Mouse (Mus musculus): ENCODE measurements around the gene Arrb1. TPM values are rescaled to one million over a fixed set of nuclear protein-coding genes. Genes with fewer than 3 reads are reported as not detected.

Gene Arrb1
- total RNA-seq, 2 experiments from 2014 or later, result 22.3 to 25.3 TPM

DNA sequence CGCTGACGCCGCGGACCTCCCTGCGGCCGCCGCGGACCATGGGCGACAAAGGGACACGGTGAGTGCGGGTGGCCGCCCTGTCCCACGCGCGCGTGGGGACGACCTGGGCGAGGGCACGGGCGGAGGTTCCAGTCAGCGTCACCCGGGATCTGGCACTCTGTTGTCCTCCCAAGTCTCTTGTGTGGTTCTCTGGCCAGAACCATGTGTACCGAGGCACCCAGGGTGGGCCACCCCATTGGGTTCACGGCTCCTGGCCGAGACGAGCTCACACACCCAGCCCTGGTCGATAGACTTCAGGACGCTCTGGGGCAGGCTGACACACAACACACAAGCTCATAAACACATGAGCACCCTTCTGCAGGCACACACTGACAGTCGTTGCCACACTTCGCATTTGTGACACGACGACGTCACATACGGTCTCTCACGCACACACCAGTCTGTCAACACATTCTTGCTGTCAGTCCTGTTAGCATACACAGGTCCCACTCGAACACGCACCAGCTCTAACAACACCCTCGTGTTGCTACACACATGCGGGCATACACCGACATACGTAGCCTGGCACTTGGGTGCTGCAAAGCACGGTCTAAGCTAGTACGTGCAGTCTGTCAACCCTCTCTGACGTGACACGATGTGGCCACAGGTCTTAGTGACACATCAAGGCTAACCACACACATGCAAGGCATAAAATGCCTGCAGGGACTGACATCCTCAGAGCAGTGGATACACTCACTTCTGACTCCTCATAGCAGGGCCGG is 655 bp downstream of the Arrb1 start:
- DNase-seq, result peak; percentile 37 to 47
- intact Hi-C loops (cut with DNase I), result loop anchor here (5.0 kb wide), 1 partner anchor 34 kb away; no protein-coding TSS in a partner anchor

DNA sequence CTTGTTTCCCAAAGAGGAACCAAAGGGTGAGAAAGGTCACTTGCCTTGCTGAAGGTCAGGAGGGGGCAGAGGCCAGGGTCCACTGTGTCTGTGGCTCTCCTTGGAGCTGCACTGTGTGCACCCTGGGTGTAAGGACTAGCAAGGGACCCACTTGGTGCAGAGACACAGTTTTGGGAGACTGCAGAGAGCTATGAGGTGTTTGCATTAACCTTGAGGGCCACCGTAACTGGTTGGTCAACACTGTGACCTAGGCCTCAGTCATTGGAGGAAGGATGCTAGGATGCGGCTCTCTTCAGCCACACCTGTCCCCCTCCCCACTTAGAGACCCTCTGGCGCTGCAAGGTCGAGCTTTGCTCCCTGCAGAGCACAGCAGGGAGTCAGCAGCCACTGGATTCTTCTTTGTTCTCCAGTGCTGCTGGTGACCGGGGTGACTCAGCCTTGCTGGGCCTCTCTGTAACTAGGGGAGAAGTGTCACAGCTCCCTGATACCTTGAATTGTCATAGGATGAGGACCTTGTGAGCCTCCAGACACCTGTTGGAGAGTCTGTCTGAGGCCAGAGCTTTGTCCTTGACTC is 2.0 kb downstream of the Arrb1 start:
- intact Hi-C loops (cut with DNase I), result loop anchor here (5.0 kb wide), 1 partner anchor 35 kb away; no protein-coding TSS in a partner anchor
- DNase-seq, result no peak

DNA sequence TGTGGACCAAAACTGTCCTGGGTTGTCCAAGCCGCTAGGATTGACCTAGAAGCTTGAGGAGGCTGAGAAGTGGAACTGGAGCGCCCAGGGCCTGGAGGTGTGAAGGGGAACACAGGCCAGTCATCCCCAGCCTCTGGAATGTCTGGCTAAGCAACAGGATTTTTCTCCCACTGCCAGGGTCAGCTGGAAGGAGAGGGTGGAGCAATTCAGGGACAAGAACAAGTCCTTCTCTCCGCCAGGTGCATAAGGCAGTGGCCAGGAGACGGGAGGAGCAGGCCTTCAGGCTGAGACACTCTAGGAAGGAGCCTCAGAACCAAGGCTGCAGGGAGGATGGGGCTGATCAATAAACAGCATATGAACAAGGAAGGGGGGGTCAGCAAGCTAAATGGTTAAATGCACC is 3.2 kb downstream of the Arrb1 start:
- no peak for DNase-seq
- intact Hi-C loops (cut with DNase I), result loop anchor here (5.0 kb wide), 1 partner anchor 36 kb away; no protein-coding TSS in a partner anchor

DNA sequence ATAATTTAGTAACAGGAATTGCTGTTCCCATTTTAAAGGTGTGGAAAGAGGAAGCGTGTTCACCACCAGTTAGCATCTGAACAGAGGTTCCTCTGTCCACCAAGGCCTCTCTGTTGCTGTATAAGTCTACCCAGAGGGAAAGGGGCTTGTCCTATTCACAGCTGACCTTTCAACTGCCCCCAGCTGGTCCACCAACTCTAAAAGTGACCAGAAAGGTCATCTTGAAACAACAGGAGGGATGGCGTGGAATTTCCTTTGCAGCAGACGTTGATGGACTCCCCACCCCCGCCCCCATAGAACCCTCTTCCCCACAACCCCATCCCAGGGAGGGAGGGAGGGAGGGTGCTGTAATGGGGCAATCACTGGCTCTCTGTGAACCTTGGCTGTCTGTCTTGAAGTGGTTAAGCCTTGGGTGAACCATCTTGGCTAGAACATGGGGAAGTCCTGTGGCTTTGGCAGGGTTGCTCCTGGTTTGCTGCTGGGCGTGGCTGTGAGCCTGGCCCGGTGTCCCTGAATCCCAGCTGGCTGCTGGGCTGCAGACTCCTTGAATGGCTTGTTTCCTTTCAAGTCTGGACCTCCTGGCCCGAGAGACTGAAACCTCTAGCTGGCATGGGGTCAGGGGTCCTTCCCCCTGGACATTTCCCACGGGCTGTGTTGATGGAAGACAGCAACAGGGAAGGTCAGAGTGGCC is 4.1 kb downstream of the Arrb1 start:
- intact Hi-C loops (cut with DNase I), result loop anchor here (5.0 kb wide), 1 partner anchor 37 kb away; no protein-coding TSS in a partner anchor
- peak; percentile 71 to 72 for DNase-seq

DNA sequence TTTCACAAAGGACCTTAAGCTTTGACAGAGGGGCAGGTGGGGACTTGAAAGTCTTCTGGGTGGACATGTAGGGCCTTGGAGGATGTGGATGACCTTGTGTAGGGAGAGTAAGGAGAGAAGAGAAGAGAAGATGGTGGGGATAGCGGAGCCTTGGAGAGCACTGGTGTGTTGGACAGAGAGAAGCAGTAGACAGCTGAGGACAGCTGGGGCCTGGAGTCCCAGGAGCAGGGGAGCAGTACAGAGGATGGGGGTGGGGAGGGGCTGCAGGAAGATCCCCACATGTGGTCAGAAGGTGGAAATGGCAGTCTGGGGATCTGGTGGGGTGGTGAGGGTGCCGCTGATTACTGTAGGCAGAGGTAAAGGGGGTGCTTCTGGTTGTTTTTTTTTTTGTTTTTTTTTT is 4.8 kb downstream of the Arrb1 start:
- no peak for DNase-seq
- intact Hi-C loops (cut with DNase I), result loop anchor here (10.0 kb wide), 1 partner anchor 165 kb away; no protein-coding TSS in a partner anchor

DNA sequence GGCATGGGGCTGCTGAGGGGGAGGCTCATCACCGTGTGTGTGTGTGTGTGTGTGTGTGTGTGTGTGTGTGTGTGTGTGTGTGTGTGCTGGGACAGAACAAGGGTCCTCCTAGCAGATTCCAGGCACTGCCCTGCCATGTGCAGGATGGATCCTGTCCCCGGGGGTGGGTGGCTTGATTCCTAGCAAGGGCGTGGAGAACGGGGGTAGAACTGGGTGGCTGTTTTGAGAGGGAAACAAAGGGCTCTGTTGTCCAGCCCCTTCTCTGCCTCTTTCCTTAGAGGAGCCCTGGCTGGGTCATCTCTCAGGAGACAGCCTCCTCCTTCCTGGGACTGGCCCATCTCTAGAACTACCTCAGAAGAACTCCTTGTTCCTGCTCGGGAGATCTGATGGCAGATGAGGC is 5.9 kb downstream of the Arrb1 start:
- intact Hi-C loops (cut with DNase I), result loop anchor here (10.0 kb wide), 1 partner anchor 166 kb away; no protein-coding TSS in a partner anchor

DNA sequence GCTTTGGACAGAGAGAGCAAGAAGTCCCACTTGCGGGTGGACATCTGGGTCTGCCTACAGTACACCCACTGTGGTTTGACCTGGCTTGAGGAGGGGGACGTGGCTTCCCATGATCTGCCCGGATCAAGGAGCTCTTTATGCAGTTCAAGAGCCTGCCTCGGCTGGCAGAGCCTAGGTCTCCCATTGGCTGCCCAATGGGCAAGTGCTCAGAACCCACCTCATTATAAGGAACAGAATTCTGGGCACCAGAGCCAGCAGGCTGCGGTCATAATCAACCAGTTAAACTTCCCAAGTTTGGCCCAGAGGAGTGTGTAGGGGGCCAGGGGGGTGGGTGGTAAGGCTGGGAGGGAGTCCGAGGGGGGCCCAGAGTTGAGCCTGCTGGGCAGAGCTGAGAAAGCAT is 9.0 kb downstream of the Arrb1 start:
- intact Hi-C loops (cut with DNase I), result loop anchor here (10.0 kb wide), 1 partner anchor 169 kb away; no protein-coding TSS in a partner anchor
- DNase-seq, result no peak

More for the DNA sequence above, 5.9 kb downstream of the Arrb1 start:
- DNase-seq, result no peak

DNA sequence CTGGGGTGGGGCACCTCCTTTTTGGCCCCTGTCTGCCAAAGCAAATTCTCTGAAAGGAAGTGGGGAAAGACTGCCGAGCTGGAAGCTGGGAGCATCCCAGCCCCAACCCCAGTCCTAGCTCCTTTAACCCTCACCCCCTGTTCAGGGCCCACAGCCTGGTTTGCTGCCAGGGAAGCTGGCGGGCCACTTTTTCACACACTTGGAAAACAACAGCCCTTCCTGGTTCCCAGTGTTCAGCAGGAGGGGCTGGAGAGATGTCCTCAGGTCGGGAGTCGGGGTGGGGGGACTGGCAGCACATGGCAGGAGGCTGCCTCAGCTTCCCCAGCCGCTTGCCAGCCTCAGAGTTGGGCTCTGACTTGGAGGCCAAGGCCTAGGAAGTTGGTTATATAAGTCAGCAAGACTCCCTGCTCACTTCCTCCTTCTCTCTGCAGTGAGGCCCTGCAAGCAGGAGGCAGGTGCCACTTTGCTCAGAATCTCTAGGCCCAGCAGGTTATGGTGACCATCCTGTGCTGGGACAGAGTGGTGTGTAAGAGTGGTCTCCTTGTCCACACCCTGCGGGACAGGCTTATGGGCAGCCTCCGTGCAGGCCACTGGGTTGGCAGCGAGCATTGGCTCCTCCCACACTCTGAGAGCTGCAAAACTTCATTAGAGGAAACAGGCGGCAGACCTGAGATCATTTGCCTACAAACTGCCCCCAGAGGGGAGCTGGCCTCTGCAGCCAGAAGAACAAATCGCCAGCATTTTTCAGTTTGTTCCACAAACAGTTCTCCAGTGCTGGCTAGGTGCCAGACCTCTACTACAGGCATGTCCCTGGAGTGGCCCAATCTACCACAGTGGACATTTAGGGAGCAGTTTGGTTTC is 10.8 kb downstream of the Arrb1 start:
- intact Hi-C loops (cut with DNase I), result loop anchor here (10.0 kb wide), 1 partner anchor 171 kb away; no protein-coding TSS in a partner anchor
- DNase-seq, result peak; percentile 69 to 77

DNA sequence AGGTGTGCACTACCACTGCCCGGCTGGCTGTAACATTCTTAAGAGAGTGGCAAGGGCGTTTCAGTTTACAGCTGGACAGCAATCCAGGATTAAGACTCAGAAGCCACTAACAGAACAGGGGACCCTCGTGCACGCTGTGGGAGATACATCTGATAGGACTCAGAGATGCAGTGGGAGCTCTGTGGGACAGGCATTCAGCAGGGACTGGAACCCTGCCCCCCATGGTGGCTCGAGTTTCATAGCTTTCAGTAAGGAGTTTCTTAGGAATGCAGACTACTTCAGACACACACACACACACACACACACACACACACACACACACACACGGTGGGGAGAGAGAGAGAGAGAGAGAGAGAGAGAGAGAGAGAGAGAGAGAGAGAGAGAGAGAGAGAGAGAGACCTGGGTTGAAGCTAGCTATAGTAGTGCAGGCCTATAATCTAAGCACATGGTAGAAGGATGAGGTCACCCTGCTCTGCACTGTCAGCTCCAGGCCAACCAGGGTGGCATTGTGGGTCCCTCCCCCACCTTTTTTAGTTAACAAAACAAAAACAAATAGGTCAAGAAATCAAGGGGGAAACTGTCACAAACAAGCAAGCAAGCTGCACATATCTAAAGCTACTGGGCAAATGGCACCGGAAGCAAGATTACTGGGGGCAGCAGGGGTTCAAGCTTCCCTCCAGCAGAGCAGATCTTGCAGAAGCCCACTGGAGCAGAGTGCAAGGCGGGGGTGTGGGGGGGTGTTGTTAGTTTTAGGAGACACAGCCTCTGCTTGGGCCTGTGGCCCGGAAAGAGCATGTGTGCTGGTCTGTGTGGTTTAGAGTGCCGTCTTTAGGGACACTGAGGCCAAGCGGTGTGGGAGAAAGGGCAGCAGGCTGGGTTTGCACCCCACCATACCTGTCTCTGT is 12.6 kb downstream of the Arrb1 start:
- DNase-seq, result no peak
- intact Hi-C loops (cut with DNase I), result loop anchor here (10.0 kb wide), 1 partner anchor 173 kb away; no protein-coding TSS in a partner anchor

DNA sequence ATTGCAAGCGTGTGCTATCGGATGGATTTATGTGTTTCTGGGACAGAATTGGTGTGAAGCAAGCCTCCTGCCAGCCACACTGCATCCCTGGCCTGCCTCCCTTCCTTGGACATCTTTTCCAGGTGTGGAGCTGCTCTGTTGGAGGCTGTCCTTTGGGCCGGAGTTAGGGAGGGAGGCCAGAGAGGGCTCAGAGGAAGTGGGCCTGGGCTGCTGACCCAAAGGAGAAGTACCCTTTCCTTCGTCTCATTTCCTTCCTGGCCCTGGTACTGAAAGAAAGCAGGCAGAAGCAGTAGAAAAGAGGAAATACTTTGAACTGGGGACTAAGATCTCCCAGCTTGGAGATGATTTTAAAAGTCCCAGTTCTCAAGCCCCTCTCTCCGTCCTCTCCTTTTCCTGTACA is 14.4 kb downstream of the Arrb1 start:
- no peak for DNase-seq
- intact Hi-C loops (cut with DNase I), result loop anchor here (10.0 kb wide), 1 partner anchor 175 kb away; no protein-coding TSS in a partner anchor

DNA sequence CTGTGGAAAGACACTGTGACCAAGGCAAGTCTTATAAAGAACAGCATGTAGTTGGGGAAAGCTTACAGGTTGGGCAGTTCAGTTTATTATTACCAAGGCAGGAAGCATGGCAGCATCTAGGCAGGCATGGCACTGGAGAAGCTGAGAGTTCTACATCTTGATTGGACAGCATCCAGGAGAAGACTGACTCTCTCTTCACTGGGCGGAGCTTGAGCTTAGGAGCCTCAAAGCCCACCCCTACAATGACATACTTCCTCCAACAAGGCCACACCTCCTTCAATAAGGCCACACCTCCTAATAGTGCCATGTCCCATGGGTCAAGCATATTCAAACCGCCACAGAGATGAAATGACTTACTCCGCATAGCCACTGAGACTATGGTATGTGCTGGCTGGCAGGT is 16.4 kb downstream of the Arrb1 start:
- intact Hi-C loops (cut with DNase I), result no loop called here

DNA sequence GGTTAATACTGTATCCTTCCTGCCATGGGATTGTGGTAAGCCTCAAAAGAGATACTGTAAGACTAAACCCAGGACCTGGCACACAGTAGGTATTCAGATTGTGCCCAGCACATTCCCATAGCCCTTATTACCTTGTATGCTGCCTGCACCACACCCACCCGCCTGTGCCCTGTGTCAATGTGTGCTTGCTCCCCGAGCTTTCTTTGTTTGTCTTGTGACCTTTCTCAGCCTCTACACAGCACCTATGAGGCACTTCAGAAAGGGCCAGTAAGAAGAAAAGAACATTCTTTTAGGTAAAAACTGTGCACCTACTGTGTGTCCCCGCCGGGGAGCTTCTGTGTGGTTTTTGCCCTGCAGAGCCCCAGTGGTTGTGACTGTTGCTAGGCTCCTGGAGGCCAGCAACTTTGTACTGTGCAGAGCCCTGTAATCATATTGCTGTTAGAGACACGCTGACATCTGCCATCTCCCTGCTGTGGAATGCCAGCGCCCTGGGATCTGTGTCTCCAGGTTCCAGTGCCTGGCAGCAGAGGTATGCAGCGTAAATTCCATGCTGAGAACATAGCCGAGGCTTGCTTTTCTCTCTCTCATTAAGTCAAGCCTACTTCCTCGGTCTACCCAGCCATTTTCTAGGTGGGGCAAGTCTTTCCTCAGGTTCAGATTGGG is 18.1 kb downstream of the Arrb1 start:
- DNase-seq, result no peak
- intact Hi-C loops (cut with DNase I), result no loop called here

More for the DNA sequence above, 16.4 kb downstream of the Arrb1 start:
- DNase-seq, result no peak

DNA sequence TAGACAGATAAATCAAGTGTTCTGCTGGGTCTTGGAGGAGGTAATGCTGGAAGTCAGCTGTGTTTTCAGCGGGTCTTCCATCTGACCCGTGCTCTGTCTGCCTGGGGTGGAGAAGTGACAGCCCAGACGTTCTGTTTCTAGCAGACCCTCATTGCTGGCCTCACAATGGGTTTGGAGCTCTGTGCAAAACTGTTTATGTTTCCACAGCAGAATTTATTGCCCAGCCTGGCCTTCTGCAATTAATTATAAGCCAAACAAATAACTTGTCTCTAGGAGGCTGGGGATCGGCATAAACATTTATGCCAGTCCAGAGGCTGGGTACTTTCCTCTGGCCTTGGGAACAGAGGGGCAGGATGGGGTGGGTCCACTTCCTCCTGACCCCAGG is 18.6 kb downstream of the Arrb1 start:
- no peak for DNase-seq
- intact Hi-C loops (cut with DNase I), result no loop called here

DNA sequence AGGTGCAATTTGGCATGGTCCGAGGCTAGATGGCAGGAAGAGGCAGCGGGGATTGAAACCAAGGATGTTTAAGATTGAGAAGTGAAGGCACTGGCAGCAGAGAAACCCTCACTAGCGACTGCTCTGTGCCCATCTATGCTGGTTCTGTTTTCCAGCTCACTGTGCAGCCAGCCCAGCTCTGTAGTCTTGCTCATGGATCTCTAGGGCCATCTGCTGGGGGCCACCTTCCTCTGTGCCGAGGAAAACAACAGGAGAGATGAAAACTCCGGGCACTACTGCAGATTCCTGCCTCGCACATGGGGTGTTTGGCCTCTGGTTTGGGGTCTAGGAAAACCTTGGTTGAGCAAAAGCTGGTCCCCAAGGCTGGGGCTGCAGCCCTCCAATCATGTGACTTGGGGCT is 20.6 kb downstream of the Arrb1 start:
- intact Hi-C loops (cut with DNase I), result loop anchor here (1.0 to 2.0 kb wide), 2 partner anchors 33 to 56 kb away; no protein-coding TSS in a partner anchor
- peak; percentile 72 to 74 for DNase-seq

DNA sequence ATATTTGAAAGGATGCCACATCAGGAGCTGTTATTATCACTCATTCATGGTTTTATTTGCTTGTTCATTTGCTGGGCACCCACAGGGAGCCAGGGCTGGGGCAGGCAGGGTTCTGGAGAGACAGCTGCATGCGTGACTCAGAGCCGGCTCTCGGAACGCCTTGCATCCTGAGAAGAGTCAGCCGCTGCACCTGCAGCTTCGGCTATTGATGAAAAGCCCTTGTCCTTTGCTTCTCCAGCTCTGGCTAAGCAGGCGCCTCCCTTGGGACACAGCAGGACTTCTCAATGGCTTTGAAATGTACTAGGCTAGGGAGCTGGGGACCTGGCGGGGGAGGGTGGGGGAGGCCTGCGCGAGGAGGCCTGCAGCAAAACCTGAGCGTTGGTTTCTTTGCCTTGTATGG is 23.8 kb downstream of the Arrb1 start:
- no peak for DNase-seq
- intact Hi-C loops (cut with DNase I), result no loop called here

DNA sequence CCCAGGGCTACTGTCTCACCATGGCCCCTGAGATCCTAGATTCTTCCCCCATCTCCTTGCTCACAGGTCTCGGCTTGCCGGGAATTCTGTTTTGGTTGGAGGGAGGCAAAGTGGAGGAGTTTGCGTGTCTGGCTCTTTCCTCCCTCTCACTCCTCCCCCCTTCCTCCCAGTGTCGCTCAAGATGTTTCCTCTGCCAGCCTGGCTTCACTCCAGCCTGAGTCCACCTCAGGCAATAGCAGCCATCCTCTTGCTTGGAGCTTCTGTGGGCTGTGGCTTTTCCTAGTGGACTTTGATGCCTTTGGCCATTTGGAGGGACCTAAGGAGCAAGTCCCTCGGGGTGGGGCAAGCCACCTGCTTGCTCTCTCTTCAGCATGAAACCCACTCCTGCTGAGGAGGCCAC is 27.2 kb downstream of the Arrb1 start:
- peak in 1 of 2 experiments; percentile 40 for DNase-seq

DNA sequence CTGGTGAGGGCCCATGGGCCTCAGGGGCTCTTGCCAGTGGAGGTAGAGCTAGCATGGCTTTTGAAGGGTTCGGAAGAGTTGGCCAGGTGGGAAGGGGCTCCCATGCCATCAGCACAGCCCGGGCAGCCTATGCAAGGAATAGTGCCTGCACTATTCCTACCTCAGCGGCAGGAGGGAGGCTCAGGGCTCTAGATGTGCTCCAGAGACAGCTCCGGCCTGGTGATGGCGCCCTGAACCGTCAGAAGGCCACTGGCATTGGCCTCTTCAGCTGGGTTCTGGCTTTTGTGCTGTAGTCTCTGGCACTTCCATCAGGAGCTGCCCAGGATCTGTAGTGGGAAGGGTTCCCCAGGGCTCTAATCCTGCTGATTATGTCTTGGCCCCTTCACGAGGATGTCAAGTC is 28.0 kb downstream of the Arrb1 start:
- intact Hi-C loops (cut with DNase I), result no loop called here
- DNase-seq, result no peak

More for the DNA sequence above, 27.2 kb downstream of the Arrb1 start:
- intact Hi-C loops (cut with DNase I), result no loop called here

DNA sequence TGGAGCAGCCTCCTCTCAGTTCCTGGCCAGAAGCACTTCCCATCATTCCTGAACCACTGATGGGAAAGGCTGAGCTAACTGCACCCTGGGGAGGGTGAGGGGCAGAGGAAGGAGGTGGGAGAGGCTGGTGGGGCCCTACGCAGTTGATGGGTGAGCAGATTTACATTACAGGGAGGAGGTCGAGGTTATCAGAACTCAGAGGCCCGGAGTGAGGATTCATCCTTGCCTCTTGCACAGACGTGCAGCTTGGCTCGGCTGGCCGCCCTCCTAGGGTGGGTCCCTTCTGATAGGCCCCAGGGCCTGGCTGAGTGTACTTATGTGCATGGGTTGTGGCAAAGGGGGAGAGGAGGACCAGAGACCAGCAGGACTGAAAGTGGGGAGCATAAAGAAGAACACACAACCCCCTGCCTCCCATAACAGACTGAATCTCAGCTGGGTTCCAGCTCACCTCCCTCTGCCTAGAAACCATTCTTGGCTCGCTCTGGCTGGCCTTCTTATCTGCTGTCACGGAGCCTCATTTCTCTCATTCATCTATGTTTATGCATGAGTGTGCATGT is 30.1 kb downstream of the Arrb1 start:
- intact Hi-C loops (cut with DNase I), result no loop called here
- no peak for DNase-seq

All from heart, postnatal 36 days (tissue).